Mouse (Mus musculus) bone marrow macrophage, adult 2 months (primary cell): Measurements from ENCODE around the gene Lmna.

Experiments
- CTCF ChIP-seq: IDR thresholded peaks from 2 replicates; pipeline ENCODE4 v1.5.1; 2012; ENCODE audit warnings: low read depth, mild to moderate bottlenecking, low read length, moderate library complexity
- POLR2A ChIP-seq: IDR thresholded peaks from 2 replicates; pipeline ENCODE4 v1.6.1; 2012; ENCODE audit warnings: mild to moderate bottlenecking, low read depth, low read length, borderline replicate concordance

DNA sequence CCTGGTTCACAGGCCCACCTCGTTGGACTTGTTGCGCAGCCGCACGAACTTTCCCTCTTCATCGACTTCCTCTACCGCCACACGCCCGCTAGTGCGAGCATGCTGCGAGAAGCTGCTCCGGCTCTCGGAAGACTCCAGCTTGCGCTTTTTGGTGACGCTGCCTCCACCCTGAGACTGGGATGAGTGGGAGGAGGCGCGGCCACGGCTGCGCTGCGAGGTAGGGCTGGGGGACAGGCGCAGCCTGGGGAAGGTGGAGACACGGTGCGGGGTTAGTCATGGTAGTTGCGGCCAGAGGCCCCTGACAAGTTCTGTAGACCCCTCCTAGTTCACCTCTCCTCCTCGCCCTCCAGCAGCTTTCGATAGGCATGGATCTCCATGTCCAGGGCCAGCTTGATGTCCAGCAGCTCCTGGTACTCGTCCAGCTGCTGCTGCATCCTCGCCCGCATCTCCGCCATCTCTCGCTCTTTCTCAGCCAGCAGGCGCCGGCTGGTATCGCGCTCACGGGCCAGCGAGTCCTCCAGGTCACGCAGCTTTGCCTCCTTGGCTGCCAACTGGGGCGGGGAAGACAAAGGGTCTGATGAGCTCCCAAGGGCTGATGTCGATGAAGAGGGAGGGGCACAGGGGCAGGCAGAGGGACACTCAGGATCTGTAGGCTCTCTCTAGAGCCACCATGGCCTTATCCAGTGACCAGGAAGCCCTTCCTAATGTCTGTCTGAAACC is 25.0 kb downstream of the Lmna start:
- TF ChIP-seq CTCF (no peak), POLR2A (no peak)
